Mouse (Mus musculus) v-Abl transformed pro-B cells (cell line): ENCODE results near the gene 5830411N06Rik.

ENCODE experiments used
- in situ Hi-C, 2 experiments: fragments of 400-800 bp; cut with MboI; formaldehyde crosslinking; loops; one replicate each; pipeline ENCODE4 v1.15.1; 2025; ENCODE audit not compliant: unreplicated experiment in 2 of 2

Gene 5830411N06Rik

GRCm38 (mm10) chr7:140333717-140334116 is 86.6 kb downstream of the 5830411N06Rik start, which contains the start of gene Olfr527:
Gene Olfr527, plus strand, starts transcription at chr7:140334017.
- in situ Hi-C loops, result no loop called here
